Mouse (Mus musculus) frontal cortex, postnatal 25 days (tissue): Measurements from ENCODE around the gene Eml4.

Source experiments
- DNase-seq, 2 experiments: peaks; one replicate each; pipeline ENCODE4 v3.0.0; 2022; ENCODE audit warnings: low spot score in 2 of 2

The Eml4 gene

DNA sequence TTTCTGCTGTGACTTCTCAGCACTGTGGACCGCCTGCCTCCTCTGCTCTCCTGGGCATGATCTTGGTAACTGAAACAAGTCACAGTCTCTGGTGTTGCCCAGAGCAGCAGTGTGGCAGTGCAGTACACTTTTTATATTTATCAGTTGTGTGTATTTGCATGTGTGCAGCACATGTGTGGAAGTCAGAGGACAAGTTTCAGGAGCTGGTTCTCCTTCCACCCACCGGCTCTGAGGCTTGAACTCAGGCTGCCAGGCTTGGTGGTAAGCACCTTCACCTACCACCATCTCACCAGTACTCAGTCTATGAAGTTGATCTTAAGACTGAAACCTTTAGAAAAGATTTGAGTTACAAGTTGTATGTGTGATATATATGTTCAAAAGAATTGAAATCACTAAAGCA is 28.6 kb downstream of the Eml4 start:
- no peak for DNase-seq

DNA sequence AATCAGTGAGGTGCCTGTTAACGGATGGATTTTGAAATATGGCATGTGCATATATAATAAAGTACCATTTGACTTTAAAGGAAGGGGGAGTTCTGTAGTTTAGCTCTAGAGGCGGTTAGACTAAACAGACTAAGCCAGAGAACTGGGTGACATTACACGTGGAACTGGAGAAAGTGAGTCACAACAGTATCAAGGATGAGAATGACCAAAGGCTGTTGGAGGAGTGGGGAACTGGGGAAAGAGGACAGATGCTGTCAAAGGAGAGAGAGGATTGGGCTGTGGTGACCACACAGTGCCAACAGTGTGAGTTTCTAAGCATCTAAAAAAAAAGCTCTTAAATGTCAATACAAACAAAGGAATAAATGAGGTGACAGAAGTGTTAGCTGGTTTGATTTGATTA is 29.1 kb downstream of the Eml4 start:
- DNase-seq: no peak

DNA sequence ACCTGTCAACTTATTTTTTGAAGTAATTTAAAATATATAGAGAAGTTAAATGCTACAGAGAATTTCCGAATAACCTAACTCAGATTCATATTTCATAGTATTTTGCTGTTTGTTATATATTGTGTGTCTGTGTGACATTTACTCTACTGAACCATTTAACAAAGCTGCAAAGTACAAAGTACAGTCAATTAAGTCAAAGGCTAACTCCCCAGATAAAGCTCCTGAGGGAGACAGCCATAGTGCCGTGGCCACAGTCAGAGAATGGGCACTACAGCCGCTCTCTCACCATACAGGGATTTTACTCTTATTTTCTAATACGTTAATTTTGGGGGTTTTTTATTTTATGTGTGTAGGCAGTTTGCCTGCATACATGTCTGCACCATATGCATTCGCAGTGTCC is 32.0 kb downstream of the Eml4 start:
- DNase-seq: no peak

DNA sequence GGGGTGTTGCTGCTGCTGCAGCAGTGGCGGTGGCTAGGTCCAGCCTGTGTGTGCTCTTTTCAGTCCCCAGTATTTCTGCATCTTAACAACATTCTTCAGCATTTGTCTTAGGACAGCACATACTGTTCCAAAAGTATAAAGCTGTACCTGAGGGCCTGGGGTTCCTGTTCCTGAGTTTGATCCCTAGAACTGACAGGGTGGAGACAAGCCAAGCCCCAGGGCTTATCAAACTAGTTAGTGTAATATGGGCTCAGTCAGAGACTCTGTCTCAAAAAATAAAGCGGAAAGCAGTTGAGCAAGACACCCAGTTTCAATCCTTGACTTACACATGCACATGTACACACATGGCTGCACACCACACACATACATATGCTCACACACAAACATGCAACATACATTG is 34.2 kb downstream of the Eml4 start:
- no peak for DNase-seq

DNA sequence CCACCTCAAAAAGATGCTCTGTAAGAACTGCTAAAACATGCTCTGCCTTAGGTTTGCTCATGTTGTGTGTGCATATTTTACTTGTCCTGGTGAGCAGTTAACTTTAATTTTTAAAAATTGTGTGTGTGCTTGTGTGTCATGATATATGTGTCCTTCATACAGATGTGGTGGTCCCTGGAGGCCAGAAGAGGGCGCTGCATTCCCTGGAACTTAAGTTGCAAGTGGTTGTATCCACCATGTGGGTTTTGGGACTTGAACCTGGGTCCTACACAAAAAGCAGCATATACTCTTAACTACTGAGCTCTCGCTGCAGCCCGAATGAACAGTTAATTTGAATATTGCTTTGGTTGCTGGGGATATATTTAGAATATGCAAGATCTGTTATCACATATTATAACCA is 36.4 kb downstream of the Eml4 start:
- DNase-seq: no peak

DNA sequence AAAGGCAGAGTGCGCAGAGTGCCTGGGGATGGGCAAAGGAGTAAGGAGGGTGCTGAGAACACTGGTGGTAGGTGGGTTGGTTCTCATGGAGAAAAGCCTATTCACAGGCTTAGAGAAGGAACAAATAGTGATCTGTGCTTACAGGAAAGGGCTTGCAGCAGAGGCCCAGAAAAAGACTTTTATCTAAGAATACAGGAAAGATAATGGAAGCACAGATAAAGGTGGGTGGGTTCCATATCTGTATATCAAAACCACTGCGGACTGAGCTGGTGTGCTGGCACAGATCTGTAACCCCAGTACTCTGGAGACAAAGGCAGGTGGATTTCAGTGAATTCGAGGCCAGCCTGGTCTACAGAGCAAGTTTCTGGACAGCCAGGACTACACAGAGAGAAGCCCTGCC is 43.3 kb downstream of the Eml4 start:
- no peak for DNase-seq

DNA sequence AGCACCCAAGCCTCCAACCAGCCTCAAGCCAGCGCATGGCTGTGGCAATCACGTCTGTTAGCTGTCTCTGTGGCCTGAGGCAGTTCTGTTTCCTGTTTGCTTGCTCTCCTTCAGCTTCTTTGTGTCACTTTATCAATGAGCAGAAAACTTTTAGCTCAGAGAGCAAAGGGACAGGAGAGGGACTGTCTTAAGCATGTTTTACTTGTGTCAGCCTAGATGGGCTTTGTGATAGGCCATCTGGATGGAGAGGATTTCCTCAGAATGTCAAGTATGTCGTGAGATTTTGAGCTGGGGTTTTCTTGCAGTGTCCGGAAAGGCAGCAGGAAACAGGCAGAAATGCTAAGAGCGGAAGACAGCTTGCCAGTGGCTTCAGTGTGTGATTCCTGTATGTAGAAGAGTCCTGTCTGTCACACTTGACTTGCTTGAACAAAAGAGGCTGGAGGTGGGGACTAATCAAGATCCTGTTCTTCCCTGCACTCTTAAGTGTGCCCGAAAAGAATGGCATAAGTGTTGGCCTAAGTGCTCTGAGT is 46.9 kb downstream of the Eml4 start:
- DNase-seq: no peak

DNA sequence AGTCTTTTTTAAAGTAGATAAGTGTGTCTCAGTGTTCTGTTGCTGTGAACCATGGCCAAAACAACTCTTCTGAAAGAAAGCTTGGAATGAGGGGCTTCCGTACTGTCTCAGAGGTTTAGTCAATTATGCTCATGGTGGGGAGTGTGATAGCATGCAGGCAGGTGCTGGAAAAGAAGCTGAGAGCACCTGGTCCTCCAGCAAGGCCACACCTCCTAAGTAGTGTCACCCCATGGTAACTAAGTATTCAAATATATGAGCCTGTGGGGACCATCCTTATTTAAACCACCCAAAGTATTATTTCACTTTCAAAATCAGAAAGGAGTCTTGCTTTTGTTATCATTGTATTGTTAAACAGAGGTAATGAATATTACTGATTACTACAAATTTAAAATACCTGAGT is 48.0 kb downstream of the Eml4 start:
- no peak for DNase-seq

DNA sequence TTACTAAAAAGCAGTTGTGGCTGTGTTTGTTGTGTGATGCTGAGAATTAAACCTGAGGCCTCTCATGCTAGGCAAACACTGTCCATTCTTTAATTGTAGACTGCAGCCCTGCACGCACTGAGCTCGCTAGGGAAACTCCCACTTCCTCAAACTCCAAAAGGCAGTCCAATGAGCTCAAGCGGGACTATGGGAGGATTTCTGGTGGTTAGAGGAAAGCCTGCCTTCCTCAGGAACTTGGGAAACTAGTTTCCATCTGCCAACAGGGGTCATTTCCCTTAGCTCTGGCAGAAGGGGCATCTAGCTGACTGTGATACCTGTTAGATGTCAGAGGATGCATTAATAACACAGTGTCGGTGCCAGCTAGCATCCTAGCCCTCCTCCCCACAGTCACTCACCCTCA is 79.9 kb downstream of the Eml4 start:
- no peak for DNase-seq

DNA sequence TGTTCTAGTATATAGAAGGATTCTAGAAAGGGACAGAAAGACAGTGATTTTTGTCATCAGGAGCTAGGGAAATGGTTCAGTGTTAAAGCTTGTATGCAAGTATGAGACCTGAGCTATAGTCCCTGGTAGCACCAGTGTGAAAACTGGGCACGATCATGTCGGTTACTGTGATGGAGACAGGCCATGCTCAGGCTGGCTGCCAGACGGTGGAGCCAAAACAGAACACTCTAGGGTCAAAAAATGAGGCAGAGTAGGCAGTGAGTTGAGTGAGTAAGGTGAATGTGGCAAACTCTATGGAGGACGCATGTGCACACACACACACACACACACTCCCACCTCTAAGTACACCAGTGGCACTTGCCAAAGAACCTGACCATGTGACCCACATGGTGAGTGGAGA is 92.7 kb downstream of the Eml4 start:
- DNase-seq: no peak

DNA sequence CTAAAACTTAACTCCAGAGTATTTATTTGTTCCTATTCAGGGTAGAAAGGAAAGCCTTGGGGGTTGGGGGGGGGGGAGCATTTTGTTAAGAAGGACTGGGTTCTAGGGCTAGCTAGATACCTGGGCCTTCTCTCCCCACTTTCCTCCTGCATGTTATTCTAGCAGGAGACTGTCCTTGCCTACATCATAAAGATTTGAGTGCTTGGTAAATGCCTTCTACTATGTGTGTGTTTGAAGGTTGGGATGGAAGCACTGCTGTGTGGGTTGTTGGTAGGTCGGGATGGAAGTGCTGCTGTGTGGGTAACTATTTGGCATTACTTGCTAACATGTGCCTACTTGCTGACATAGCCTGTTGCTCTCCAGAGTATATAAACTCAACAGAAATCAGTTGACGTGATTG is 98.9 kb downstream of the Eml4 start:
- no peak for DNase-seq

DNA sequence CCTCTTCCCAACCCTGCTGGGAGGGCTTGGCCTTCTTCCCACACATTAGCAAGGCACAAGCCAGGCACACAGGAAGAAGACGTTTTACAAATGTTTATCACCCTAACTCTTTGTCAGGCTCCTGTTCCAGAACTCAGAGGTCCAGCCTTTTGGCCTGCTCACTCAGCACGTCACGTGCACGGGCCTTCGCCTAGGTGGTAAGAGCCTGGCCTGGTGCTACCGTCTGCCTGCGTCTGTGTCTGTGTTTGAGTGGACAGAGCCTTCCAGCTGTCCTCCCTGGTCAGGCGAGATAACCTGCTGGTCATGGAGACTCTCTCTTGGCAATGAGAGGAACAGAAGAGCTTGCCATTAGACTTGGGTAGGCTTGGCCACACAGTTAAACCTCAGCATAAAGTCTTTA is 100.6 kb downstream of the Eml4 start:
- no peak for DNase-seq

DNA sequence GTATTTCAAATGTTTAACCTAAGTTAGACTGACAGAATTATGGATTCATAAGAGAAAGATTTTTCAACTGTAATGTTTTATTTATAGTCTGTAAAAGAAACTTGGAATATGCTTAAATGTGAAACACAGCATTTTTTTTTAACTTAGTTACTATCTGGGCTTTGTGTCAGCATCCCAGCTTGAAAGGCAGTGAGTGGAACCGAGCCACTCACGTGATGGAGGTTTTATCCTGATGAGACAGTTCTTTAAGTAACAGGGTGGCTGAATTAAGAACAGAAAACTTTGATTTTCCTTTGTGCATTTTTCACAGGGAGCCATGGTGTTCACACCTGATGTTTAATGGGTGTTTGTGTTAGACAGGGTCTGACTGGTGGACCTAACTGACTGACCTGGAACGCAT is 101.1 kb downstream of the Eml4 start:
- DNase-seq: no peak

DNA sequence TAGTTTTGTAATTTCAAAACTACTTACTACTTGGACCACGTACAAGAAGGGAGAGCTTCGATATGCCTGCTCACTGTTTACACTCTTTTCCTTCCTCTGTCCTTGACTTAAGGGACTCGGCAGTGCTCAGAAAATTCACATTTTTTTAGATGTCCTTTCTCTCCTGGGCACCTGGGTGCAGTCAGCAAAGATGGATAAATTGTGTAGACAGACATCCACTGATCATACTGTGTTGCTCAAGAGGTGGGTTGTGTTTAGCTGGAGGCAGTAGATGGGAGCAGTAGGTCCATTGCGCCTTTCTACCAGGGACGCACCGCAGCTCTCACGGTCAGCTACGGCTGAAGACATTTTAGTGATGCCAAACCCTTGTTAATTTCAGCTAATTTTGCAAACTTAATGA is 101.7 kb downstream of the Eml4 start:
- DNase-seq: no peak

DNA sequence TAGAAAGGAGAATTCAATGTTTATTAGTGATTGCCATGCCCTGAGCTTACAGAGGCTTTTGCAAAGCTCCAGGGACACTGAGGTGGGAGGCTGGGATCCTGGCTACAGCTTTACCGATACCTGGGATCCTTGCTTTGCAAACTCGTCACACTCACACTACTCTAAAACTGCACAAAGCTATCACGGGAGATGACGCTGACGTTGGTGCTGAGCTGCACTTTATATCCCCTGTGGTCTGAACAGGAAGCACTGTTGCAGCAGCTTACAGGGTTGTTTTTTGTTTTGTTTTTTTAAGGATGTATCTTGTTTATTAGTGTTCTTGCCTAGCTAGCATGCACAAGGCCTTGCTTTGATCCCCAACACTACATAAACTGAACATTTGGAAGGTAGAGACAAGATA is 102.9 kb downstream of the Eml4 start:
- DNase-seq: no peak

DNA sequence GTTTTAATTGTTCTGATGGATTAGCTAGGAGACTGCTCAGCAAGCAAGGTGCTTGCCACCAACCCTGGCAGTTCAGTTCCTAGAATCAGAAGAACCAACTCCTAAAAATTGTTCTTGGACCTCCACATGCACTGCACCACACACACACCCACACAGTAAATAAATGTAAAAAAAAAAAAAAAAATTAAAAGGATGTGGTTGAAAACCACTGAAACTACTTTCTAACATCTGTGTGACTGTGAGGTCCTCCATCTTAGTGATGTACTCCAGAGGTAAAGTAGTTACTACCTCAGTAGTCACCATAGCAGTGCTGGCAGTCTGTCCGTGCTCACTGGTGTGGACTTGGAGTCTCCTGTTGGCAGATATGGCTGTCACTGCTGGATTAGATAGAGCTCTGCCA is 106.5 kb downstream of the Eml4 start:
- no peak for DNase-seq

DNA sequence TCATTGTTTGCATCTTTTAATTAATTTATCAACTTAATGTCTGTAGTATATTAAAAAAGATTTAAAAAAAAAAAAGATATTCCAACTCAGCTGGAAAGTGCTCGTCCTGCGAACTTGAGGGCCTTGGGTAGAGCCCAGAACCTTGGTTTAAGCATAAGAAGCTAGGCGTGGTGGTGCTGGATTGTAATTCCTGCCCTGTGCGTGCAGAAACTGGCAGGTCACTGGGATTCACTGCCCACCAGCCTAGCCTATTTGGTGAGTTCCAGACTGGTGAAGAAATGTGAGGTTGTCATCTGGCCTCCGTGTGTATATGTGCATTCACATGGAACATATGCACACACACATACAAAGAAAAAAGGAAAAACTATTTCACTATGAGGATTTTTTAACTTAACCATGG is 115.2 kb downstream of the Eml4 start:
- DNase-seq: no peak

DNA sequence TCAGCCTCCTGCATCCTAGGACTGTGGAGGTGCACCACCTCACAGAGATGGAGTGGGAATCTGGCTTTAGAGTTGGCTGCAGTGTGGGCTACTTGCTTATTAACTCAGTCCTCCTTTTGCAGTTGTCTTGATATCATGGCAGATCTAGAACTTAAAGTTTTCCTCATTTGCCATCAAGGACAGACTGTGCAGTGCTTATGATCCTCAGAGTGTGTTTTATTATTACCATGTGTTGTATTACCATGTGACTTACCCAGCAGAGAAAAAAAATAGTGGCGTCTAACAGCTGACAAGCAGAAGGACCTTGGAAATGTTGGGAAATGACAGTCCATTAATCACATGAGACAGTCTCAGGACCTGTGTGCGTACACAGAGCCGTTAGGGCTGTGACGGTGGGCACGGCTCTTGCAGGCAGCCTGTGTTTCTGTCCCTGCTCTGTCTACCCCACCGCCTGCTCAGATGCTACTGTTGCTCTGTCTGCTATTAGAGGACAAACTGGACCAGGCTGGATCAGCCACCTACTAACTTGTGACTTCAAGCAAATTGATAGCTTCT is 116.0 kb downstream of the Eml4 start:
- no peak for DNase-seq

DNA sequence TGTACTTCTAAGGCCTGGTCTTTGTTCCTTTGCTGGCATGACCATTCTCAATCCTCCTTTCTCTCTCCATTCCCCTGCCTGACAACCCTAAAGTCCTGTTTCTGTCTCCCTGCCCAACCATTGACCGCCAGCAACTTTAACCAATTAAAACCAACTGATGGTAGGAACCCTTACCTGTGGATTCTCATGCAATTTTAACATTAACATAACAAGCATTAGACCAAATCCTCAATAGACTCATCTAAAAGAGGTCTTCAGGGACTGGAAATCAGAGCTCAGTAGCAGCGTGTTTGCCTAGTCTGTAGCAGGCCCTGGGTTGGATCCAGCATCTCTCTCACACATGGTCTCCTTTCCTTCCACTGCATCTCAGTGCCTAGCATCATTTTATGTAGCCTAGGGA is 118.9 kb downstream of the Eml4 start:
- no peak for DNase-seq

DNA sequence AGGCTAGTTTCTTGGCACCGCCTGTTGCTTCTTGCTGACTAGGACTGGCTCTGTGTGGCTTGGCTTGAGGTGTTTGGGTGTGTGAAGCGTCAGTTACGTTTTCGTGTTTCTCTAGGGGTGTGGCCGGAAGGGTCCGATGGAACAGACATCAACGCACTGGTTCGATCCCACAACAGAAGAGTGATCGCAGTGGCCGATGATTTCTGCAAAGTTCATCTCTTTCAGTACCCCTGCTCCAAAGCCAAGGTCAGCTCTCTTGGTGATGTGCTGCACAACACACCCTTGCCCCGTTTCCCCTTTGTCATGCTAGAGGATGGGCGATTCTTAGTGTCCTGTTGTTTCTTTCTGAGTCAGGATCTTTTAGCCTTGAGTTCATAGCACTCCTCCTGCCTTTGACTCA is 126.4 kb downstream of the Eml4 start:
- no peak for DNase-seq

DNA sequence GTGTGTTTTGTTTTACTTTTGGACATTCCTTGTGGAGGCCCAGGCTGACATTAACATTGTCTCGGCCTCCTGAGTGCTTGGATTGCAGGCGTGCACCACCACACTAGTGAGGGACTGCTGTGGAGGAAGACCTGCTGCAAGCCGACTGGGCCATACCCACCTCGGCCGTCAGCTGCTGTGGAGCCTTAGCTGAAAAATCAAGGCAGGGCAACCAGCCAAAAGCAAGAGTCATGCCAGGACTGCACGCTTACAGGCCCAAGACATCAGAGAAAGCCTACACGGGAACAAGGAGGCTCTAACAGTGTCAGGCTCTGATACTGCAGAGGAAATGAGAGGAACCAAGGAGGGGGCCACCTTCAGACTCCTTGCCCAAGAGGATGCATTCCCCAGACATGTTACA is 130.8 kb downstream of the Eml4 start:
- DNase-seq: no peak

DNA sequence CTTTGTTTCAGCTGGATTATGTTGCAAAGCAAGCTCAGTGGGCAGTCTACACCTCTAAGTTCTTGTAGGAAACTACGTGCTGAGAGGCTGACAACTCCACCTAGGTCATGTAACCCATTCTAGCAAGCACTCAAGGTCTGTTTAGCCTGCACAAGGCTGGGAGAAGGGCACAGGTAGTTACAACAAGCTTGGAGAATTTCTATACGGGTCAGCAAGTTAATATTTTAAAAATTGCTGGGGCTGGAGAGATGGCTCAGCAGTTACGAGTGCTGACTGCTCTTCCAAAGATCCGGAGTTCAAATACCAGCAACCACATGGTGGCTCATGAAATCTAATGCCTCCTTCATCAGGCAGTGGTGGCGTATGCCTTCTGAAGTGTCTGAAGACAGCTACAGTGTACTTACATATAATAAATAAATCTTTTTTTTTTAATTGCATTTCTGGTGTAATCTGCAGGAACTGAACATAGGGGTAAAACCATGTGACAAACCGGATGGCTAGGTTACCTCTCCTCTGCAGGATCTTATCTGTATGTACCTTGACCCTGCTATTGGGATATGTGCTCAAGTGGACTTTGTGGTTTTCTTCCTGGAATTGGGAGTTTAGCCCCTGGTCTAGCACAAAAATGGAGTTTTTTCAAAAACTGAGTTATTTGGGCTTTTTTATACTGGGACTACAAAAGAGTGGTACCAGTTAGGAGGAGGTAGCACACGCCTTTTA is 132.2 kb downstream of the Eml4 start:
- DNase-seq: no peak

DNA sequence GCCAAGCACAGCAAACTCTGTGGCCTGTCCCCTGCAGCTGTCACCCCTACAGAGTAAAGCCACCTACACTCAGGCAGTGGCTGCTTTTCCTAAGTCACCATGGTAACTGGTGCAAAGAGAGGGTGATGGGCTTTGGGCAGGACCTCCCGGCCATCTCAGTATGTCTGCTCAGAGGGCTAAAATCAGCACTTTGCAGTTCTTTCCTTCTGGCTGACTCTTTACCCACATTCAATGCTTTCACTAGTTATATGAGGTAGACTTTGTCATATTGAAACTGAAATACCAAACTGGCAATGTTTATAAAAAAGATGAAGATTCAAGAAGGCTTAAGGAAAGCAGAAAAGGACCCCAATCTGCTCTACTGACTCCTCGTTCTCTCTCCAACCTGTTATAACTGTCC is 133.1 kb downstream of the Eml4 start:
- DNase-seq: no peak

DNA sequence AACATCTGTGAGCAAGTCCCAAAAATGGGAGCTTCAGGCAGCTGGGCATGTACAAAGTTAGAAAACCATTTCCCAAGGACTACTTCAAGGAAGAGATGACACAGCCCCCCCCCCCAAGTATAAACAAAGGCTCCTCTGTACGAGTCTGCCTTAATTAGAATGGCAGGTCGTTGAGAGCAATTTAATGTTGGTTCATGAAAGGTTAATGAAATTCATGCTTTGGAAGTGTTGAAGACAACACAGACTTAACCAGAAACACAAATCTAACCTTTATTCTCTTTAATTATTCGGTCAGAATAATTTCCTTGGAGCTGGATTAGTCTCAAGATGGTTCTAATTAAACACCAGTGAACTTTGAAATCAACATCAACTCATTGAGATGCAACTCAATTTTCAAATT is 137.0 kb downstream of the Eml4 start:
- DNase-seq: no peak
